Mouse (Mus musculus): ENCODE data around the gene Rpl11. TPM values are rescaled to one million over a fixed set of nuclear protein-coding genes. Genes with fewer than 3 reads are reported as not detected.

Rpl11 gene
- total and polyA plus RNA-seq, 3 experiments: 132 to 288 (median 259) TPM

GRCm38 (mm10) chr4:136020743-136021548 lies 32.3 kb downstream of the Rpl11 start:
- 1% methylated on average over 62 of the region's 62 CpGs for WGBS
- peak; percentile 35 to 37 for DNase-seq
- H3K4me3 ChIP-seq: peak overlapping the region; percentile 88
- peak overlapping the region; percentile 96 for H3K9ac ChIP-seq (ENCODE audit: low read depth, low read length)
- no peaks in the 10 kb centered on the region for H3K27me3 ChIP-seq (ENCODE audit: control insufficient read depth, insufficient read depth, low read length)
- intact Hi-C loops (cut with DNase I): loop anchor here (2.0 to 5.0 kb wide), 3 partner anchors 32 to 58 kb away; partner anchors contain the start of genes Gale, Pithd1 and Rpl11
- peaks cover 3% of the 10 kb centered on the region for H3K4me1 ChIP-seq (ENCODE audit: control insufficient read depth, insufficient read depth, low read length)
- peaks cover 17% of the 10 kb centered on the region for H3K36me3 ChIP-seq (ENCODE audit: control insufficient read depth, insufficient read depth, low read length)
- H3K27ac ChIP-seq: peak overlapping the region; percentile 87
- peaks cover 6% of the 10 kb centered on the region for H3K79me2 ChIP-seq (replicated peaks; ENCODE audit: control insufficient read depth, insufficient read depth, low read length)
- no peak for TF ChIP-seq POLR2A (IDR thresholded peaks at IDR 0.05; ENCODE audit: insufficient read depth, low read depth, low read length)
- no peak for TF ChIP-seq EP300 (IDR thresholded peaks at IDR 0.05; ENCODE audit: insufficient read depth, low read depth, low read length)

GRCm38 (mm10) chr4:136016059-136016602 lies 37.1 kb downstream of the Rpl11 start:
- H3K4me1 ChIP-seq (ENCODE audit: control insufficient read depth, insufficient read depth, low read length): peaks cover 3% of the 10 kb centered on the region
- no peak overlapping the region for H3K27ac ChIP-seq
- TF ChIP-seq POLR2A (IDR thresholded peaks at IDR 0.05; ENCODE audit: insufficient read depth, low read depth, low read length): no peak
- no peak for TF ChIP-seq EP300 (IDR thresholded peaks at IDR 0.05; ENCODE audit: insufficient read depth, low read depth, low read length)
- no peak for TF ChIP-seq CTCF (IDR thresholded peaks at IDR 0.05)
- peaks cover 8% of the 10 kb centered on the region for H3K79me2 ChIP-seq (replicated peaks; ENCODE audit: control insufficient read depth, insufficient read depth, low read length)
- DNase-seq: no peak
- intact Hi-C loops (cut with DNase I): no loop called here
- H3K4me3 ChIP-seq: no peak overlapping the region
- H3K9ac ChIP-seq (ENCODE audit: low read depth, low read length): no peak overlapping the region
- H3K36me3 ChIP-seq (ENCODE audit: control insufficient read depth, insufficient read depth, low read length): peaks cover 20% of the 10 kb centered on the region
- H3K27me3 ChIP-seq (ENCODE audit: control insufficient read depth, insufficient read depth, low read length): no peaks in the 10 kb centered on the region
- WGBS: 63% methylated on average over 3 of the region's 3 CpGs

- no peak overlapping the region for H3K4me3 ChIP-seq
- DNase-seq: no peak
- 81% methylated on average over 4 of the region's 4 CpGs for WGBS
- 0 out of 2 replicates have a peak, but pooled peaks cover 1% of the 10 kb centered on the region for H3K79me2 ChIP-seq (replicated peaks; ENCODE audit: control insufficient read depth, insufficient read depth, low read length)
- no peaks in the 10 kb centered on the region for H3K4me1 ChIP-seq (ENCODE audit: control insufficient read depth, insufficient read depth, low read length)
- peaks cover 5% of the 10 kb centered on the region for H3K36me3 ChIP-seq (ENCODE audit: control insufficient read depth, insufficient read depth, low read length)
- no peaks in the 10 kb centered on the region for H3K27me3 ChIP-seq (ENCODE audit: control insufficient read depth, insufficient read depth, low read length)
- no peak overlapping the region for H3K27ac ChIP-seq
- no peak overlapping the region for H3K9ac ChIP-seq (ENCODE audit: low read depth, low read length)
- intact Hi-C loops (cut with DNase I): no loop called here
- TF ChIP-seq EP300 (IDR thresholded peaks at IDR 0.05; ENCODE audit: insufficient read depth, low read depth, low read length): no peak
- TF ChIP-seq CTCF (IDR thresholded peaks at IDR 0.05): peak; percentile 2; the same call in 1 of the 2 replicates
Observed at GRCm38 (mm10) chr4:136010586-136010985, 42.6 kb downstream of the Rpl11 start.

GRCm38 (mm10) chr4:136008782-136009447 lies 44.3 kb downstream of the Rpl11 start:
- H3K27ac ChIP-seq: no peak overlapping the region
- intact Hi-C loops (cut with DNase I): no loop called here

GRCm38 (mm10) chr4:136006821-136007220 lies 46.4 kb downstream of the Rpl11 start:
- Histone ChIP-seq H3K27me3 (ENCODE audit: control insufficient read depth, insufficient read depth, low read length) (no peaks in the 10 kb centered on the region), H3K4me1 (ENCODE audit: control insufficient read depth, insufficient read depth, low read length) (no peaks in the 10 kb centered on the region; the same call in 1 of the 2 replicates), H3K9ac (ENCODE audit: low read depth, low read length) (no peak overlapping the region), H3K4me3 (no peak overlapping the region), H3K27ac (no peak overlapping the region), H3K36me3 (ENCODE audit: control insufficient read depth, insufficient read depth, low read length) (peaks cover 6% of the 10 kb centered on the region), H3K79me2 (replicated peaks; ENCODE audit: control insufficient read depth, insufficient read depth, low read length) (no peaks in the 10 kb centered on the region)
- no peak for DNase-seq
- WGBS: 73% methylated on average over 3 of the region's 3 CpGs
- intact Hi-C loops (cut with DNase I): no loop called here
- no peak for TF ChIP-seq CTCF (IDR thresholded peaks at IDR 0.05)
- TF ChIP-seq POLR2A (IDR thresholded peaks at IDR 0.05; ENCODE audit: insufficient read depth, low read depth, low read length): no peak
- TF ChIP-seq EP300 (IDR thresholded peaks at IDR 0.05; ENCODE audit: insufficient read depth, low read depth, low read length): no peak

More at GRCm38 (mm10) chr4:136008782-136009447, 44.3 kb downstream of the Rpl11 start:
- 95% methylated on average over 8 of the region's 8 CpGs for WGBS
- H3K4me3 ChIP-seq: no peak overlapping the region
- no peaks in the 10 kb centered on the region; the same call in 1 of the 2 replicates for H3K4me1 ChIP-seq (ENCODE audit: control insufficient read depth, insufficient read depth, low read length)
- H3K79me2 ChIP-seq (replicated peaks; ENCODE audit: control insufficient read depth, insufficient read depth, low read length): no peaks in the 10 kb centered on the region
- TF ChIP-seq EP300 (IDR thresholded peaks at IDR 0.05; ENCODE audit: insufficient read depth, low read depth, low read length) (no peak), CTCF (IDR thresholded peaks at IDR 0.05) (no peak), POLR2A (IDR thresholded peaks at IDR 0.05; ENCODE audit: insufficient read depth, low read depth, low read length) (no peak)
- no peaks in the 10 kb centered on the region for H3K27me3 ChIP-seq (ENCODE audit: control insufficient read depth, insufficient read depth, low read length)
- H3K9ac ChIP-seq (ENCODE audit: low read depth, low read length): no peak overlapping the region
- peaks cover 8% of the 10 kb centered on the region for H3K36me3 ChIP-seq (ENCODE audit: control insufficient read depth, insufficient read depth, low read length)
- no peak for DNase-seq

Measured in heart, adult 2 months (tissue).